Mouse (Mus musculus) kidney, adult 8-10 months (tissue): ENCODE results near the gene Bmi1.
A peak's percentile ranks its signal among the peaks of the same experiment; 100 is the strongest.

Experiments
- DNase-seq, 2 experiments: peaks; one replicate each; pipeline ENCODE4 v3.0.0; 2022

Bmi1 gene

GRCm38 (mm10) chr2:18688286-18688685 is 11.5 kb downstream of the Bmi1 start:
- DNase-seq, result no peak

- peak in 1 of 2 experiments; percentile 32 for DNase-seq
Measured at GRCm38 (mm10) chr2:18688708-18689063, 11.9 kb downstream of the Bmi1 start.

- peak in 1 of 2 experiments; percentile 47 for DNase-seq
Measured at GRCm38 (mm10) chr2:18689064-18689921, 12.5 kb downstream of the Bmi1 start.

GRCm38 (mm10) chr2:18690055-18690691 is 13.4 kb downstream of the Bmi1 start:
- DNase-seq, result no peak

- DNase-seq, result no peak
Measured at GRCm38 (mm10) chr2:18690756-18691155, 13.9 kb downstream of the Bmi1 start.

GRCm38 (mm10) chr2:18692031-18692430 is 15.2 kb downstream of the Bmi1 start:
- DNase-seq, result no peak

- DNase-seq, result no peak
Measured at GRCm38 (mm10) chr2:18692548-18692947, 15.7 kb downstream of the Bmi1 start.

- DNase-seq, result no peak
Measured at GRCm38 (mm10) chr2:18693491-18693870, 16.7 kb downstream of the Bmi1 start.

GRCm38 (mm10) chr2:18693871-18694610 is 17.2 kb downstream of the Bmi1 start, which contains the start of gene Spag6:
Gene Spag6 (plus strand): TSS chr2:18694032.
- peak; percentile 52 to 68 for DNase-seq

GRCm38 (mm10) chr2:18694611-18694950 is 17.8 kb downstream of the Bmi1 start:
- DNase-seq, result no peak

- no peak for DNase-seq
Measured at GRCm38 (mm10) chr2:18695163-18695562, 18.3 kb downstream of the Bmi1 start.

- no peak for DNase-seq
Measured at GRCm38 (mm10) chr2:18695629-18696150, 18.9 kb downstream of the Bmi1 start.

GRCm38 (mm10) chr2:18697591-18698244 is 20.9 kb downstream of the Bmi1 start:
- no peak for DNase-seq

- no peak for DNase-seq
Measured at GRCm38 (mm10) chr2:18698663-18699385, 22.0 kb downstream of the Bmi1 start.

- DNase-seq, result no peak
Measured at GRCm38 (mm10) chr2:18699401-18699990, 22.7 kb downstream of the Bmi1 start.

- DNase-seq, result no peak
Measured at GRCm38 (mm10) chr2:18710356-18710755, 33.5 kb downstream of the Bmi1 start.

- no peak for DNase-seq
Measured at GRCm38 (mm10) chr2:18713071-18713470, 36.3 kb downstream of the Bmi1 start.

- DNase-seq, result no peak
Measured at GRCm38 (mm10) chr2:18714337-18714736, 37.5 kb downstream of the Bmi1 start.

GRCm38 (mm10) chr2:18718521-18718920 is 41.7 kb downstream of the Bmi1 start:
- no peak for DNase-seq

GRCm38 (mm10) chr2:18722208-18722830 is 45.5 kb downstream of the Bmi1 start:
- no peak for DNase-seq

- DNase-seq, result no peak
Measured at GRCm38 (mm10) chr2:18724462-18724861, 47.6 kb downstream of the Bmi1 start.
